Comparison of ENCODE assay signal across 14 mouse cellular contexts in the genomic region with DNA sequence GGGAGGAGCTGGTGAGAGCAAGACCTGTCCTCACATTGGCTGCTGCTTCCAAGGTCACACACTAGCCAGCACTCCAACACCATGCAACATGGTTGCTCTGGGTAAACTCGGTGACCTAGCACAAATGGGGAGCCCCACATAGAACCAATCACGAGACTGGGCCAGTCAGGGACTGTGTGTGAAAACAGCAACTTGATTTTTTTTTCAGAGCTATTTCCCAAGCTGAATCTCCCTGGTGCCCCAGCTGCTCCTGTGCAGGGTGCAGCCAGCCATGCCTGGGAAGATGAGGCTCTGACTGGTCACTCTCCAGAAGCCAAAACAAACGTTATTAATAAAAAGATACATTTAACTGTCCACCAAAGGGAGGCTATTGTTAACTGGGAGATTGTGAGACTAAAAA.
DNase-seq lines count a peak whose midpoint lies in the region; ATAC-seq and TF ChIP-seq lines count a peak whose summit lies in the region.
"Had no signal": no experiment of that assay in that cellular context is flagged by ENCODE, and none has a peak within 500 bp of the region (broad histone marks: within the 10 kb centered on the region; RNA-seq: fewer than 3 reads in every experiment).

No protein-coding gene starts in this region.

- CTCF ChIA-PET in Patski (lab: Charles Lee): no interaction called here

- H3K4me3 ChIP-seq in forebrain, embryonic 16.5 days (replicated peaks; ENCODE audit: low read length): no peak overlapping the region
- no peak overlapping the region for H3K4me3 ChIP-seq in midbrain, embryonic 13.5 days (replicated peaks)
- H3K4me3 ChIP-seq: erythroblast, embryonic 14.5 days; heart, embryonic 13.5 days had no signal

- no peaks in the 10 kb centered on the region for H3K9me3 ChIP-seq in forebrain, embryonic 16.5 days (ENCODE audit: control insufficient read depth, low read length)
- no peaks in the 10 kb centered on the region for H3K9me3 ChIP-seq in midbrain, embryonic 13.5 days
- H3K9me3 ChIP-seq: heart, embryonic 13.5 days had no signal

- 13% methylated on average over 3 of the region's 3 CpGs for WGBS in forebrain, embryonic 16.5 days
- WGBS in midbrain, embryonic 13.5 days: 15% methylated on average over 3 of the region's 3 CpGs

- H3K4me2 ChIP-seq in forebrain, embryonic 16.5 days (ENCODE audit: low read length): no peak overlapping the region
- H3K4me2 ChIP-seq in midbrain, embryonic 13.5 days (replicated peaks): no peak overlapping the region
- H3K4me2 ChIP-seq: heart, embryonic 13.5 days had no signal

- no peaks in the 10 kb centered on the region for H3K36me3 ChIP-seq in forebrain, embryonic 16.5 days (ENCODE audit: control insufficient read depth, insufficient read depth)
- H3K36me3 ChIP-seq in midbrain, embryonic 13.5 days: no peaks in the 10 kb centered on the region; the same call in 1 of the 2 replicates
- H3K36me3 ChIP-seq: heart, embryonic 13.5 days had no signal

- no peak for DNase-seq in Patski (ENCODE audit: low read depth, low spot score)
- peak; percentile 60 for DNase-seq in brain, embryonic 14.5 days (ENCODE audit: low read depth)
- no peak for DNase-seq in urinary bladder, postnatal 36 days (ENCODE audit: low spot score in 2 of 2)
- no peak for DNase-seq in gastrocnemius, adult 18-20 months (ENCODE audit: low spot score)
- DNase-seq: adrenal gland, postnatal 36 days; cerebellum, adult 8-10 months; gastrocnemius, postnatal 14 days; lung, postnatal 4 days had no signal

- in situ Hi-C loops in Patski (cut with MboI; ENCODE audit: low pct_unique_long_range_greater_than_20kb): no loop called here

- H3K27me3 ChIP-seq in Patski: peaks cover 6% of the 10 kb centered on the region
- H3K27me3 ChIP-seq in forebrain, embryonic 16.5 days (replicated peaks; ENCODE audit: control insufficient read depth, insufficient read depth, low read length): peaks cover 15% of the 10 kb centered on the region
- no peaks in the 10 kb centered on the region for H3K27me3 ChIP-seq in midbrain, embryonic 13.5 days

- no peak for TF ChIP-seq POLR2A in brain, embryonic 14.5 days (IDR thresholded peaks at IDR 0.05; ENCODE audit: borderline replicate concordance, extremely low read depth, insufficient read depth, insufficient read length, poor library complexity, severe bottlenecking)

- no peak overlapping the region for H3K27ac ChIP-seq in forebrain, embryonic 16.5 days (ENCODE audit: low read length)
- H3K27ac ChIP-seq in midbrain, embryonic 13.5 days: peak overlapping the region; percentile 72
- H3K27ac ChIP-seq: heart, embryonic 13.5 days; liver, embryonic 14.5 days had no signal

- POLR2A ChIA-PET in Patski (lab: Charles Lee): interaction anchor here (0.6 kb wide), 1 partner anchor 30 kb away, joined by 3 read pairs; no protein-coding TSS in a partner anchor

- peaks cover 26% of the 10 kb centered on the region for H3K4me1 ChIP-seq in forebrain, embryonic 16.5 days (replicated peaks; ENCODE audit: control insufficient read depth, insufficient read depth, low read length)
- H3K4me1 ChIP-seq in midbrain, embryonic 13.5 days (replicated peaks): peaks cover 69% of the 10 kb centered on the region

- H3K9ac ChIP-seq in forebrain, embryonic 16.5 days (replicated peaks; ENCODE audit: low read depth, low read length): no peak overlapping the region
- H3K9ac ChIP-seq in midbrain, embryonic 13.5 days (replicated peaks): no peak overlapping the region
- H3K9ac ChIP-seq: heart, embryonic 13.5 days; liver, embryonic 14.5 days had no signal

- peak; percentile 12 for ATAC-seq in Patski
- ATAC-seq in forebrain, embryonic 16.5 days: 0 out of 2 replicates have a peak, but pooled peaks have one; percentile 29
- ATAC-seq in midbrain, embryonic 13.5 days: peak; percentile 67
- no peak for ATAC-seq in activated CD4-positive, CD25-positive, alpha-beta regulatory T cell, adult 4 months

- TF ChIP-seq CTCF in Patski (IDR thresholded peaks at IDR 0.05): no peak
- no peak for TF ChIP-seq CTCF in brain, embryonic 14.5 days (IDR thresholded peaks at IDR 0.05; ENCODE audit: borderline replicate concordance, extremely low read depth, insufficient read depth, insufficient read length)
